Mouse (Mus musculus) urinary bladder, adult 2 months (tissue): Measurements from ENCODE around the gene Ddit4. TPM values are rescaled to one million over a fixed set of nuclear protein-coding genes. Genes with fewer than 3 reads are reported as not detected.

ENCODE experiments used
- DNase-seq: peaks from one replicate; pipeline ENCODE4 v3.0.0; 2022; ENCODE audit warnings: low spot score
- polyA plus RNA-seq: library from polyadenylated mRNA; depleted of rRNA; stranded (reverse); fragments of >200 nt; gene quantifications from 2 replicates; pipeline ENCODE4 v1.2.3, GENCODE M21; 2012

Gene Ddit4
- polyA plus RNA-seq, 1 experiment, result 30.7 TPM

- no peak for DNase-seq
These were observed 3.0 kb downstream of the Ddit4 start for GRCm38 (mm10) chr10:59948363-59949254.

DNA sequence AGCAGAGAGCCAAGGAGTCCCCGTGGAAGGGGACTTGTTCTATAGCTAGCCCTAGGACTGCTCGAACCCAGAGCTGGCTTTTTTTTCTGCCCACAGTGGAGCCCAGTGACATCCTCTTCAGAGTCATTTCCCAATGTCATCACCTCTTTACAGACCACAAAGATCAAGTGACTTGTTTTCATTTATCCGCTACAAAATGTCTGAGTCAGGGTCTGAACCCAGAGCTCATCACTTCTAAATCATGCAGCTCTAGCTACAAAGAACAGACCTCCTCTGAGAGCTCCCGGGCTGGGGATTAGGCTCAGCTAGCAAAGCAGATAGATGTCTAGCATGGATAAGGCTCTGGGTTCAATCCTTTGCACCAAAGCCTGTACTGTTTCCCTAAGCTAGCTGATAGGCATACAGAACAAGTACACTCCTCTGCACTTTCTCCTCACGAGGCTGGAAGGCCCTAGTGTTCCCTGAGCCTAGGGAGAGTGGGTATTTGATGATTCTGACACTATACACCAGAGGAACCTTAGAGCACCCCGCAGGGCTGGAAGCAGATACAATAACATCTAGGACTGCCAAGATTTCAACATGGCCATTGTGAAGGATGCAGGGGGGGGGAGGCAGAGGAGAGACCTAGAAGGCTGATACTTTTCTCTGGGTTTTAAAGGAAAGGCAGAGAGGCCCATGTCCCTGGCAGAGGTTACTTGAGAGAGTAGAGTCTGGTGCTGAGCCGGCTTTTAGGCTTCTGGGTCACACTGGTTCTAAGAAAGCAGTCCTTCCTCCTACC is 4.1 kb downstream of the Ddit4 start:
- DNase-seq, result no peak

DNA sequence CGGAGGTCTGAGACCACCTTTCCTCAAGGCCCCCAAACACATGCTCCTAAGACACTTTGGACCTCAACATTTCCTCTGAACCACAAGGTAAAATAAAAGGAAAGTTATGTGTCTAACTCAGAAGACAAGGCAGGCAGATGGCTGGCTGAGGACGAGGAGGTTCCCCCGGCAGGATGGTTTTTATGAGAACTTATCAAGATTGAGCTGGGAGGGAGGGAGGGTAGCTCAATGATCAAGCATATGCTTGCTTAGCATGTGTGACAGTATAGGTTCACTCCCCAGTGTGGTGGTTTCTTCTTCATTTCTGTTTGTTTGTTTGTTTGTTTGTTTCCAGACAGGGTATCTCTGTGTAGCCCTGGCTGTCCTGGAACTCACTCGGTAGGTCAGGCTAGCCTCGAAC is 5.3 kb downstream of the Ddit4 start:
- no peak for DNase-seq

DNA sequence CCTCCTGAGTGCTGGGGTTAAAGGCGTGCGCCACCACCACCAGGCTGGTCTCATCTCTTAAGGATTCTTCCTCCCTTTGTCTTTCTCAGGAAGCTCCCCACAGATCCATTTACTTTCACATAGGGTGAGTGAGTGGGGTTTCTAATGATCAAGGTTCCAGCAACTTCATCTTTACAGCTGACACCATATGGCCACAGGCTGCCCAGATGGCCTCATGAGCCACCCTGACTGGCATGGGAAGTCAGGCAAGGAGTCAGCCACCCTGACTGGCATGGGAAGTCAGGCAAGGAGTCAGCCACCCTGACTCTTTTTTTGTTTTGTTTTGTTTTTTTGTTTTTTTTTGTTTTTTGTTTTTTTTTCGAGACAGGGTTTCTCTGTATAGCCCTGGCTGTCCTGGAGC is 6.2 kb downstream of the Ddit4 start:
- no peak for DNase-seq

- DNase-seq, result no peak
These were observed 8.1 kb downstream of the Ddit4 start for GRCm38 (mm10) chr10:59943421-59943989.

DNA sequence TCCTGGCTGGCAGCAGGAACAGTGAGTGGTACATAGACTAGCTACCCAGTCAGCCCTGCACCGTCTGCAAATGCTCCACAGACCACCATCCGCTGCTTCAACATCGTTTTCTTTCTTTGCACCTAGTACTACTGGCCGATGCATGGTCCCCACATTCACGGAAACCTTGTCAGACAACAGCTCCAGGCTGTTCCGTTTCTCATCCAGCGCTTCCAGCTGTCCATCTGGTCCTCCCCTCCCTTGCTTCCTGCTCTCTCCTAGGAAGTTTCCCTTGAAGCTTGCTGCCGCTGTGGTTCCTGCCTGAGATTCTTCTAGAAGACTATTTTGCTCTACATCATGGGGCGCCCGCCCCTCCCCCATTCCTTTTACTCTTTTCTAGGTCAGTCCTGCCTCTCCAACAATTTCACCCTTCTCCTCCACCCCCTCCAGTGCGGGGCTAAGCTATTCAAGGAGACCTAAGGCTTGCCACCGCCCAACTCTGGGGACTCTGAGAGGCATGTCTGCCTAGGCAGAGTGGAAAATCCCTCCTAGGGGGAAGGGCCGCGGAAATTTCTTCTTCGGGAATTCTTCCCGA is 8.7 kb downstream of the Ddit4 start:
- DNase-seq, result no peak

GRCm38 (mm10) chr10:59942281-59942846 is 9.3 kb downstream of the Ddit4 start:
- DNase-seq, result no peak

- no peak for DNase-seq
These were observed 12.6 kb downstream of the Ddit4 start for GRCm38 (mm10) chr10:59939081-59939480.

- DNase-seq, result no peak
These were observed 13.0 kb downstream of the Ddit4 start for GRCm38 (mm10) chr10:59938662-59939061.

- DNase-seq, result no peak
These were observed 15.4 kb downstream of the Ddit4 start for GRCm38 (mm10) chr10:59936058-59936856.

DNA sequence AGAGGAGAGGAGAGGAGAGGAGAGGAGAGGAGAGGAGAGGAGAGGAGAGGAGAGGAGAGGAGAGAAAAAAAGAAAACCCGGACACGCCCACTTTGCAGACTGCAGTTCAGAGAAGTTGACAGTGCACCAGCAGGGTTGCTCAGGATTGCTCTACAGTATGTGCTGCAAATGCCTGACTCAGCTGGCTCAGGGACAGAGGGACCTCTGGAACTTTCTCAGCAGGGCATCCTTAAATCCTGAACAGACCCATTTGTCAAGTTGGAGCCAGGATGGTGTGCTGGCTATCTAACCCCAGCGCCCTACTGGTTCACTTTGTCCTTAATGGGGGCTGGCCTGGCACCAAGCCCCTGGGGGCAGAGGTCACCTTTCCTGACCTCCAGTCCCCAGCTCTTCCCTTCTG is 17.6 kb downstream of the Ddit4 start:
- no peak for DNase-seq

GRCm38 (mm10) chr10:59932521-59932920 is 19.1 kb downstream of the Ddit4 start:
- no peak for DNase-seq

DNA sequence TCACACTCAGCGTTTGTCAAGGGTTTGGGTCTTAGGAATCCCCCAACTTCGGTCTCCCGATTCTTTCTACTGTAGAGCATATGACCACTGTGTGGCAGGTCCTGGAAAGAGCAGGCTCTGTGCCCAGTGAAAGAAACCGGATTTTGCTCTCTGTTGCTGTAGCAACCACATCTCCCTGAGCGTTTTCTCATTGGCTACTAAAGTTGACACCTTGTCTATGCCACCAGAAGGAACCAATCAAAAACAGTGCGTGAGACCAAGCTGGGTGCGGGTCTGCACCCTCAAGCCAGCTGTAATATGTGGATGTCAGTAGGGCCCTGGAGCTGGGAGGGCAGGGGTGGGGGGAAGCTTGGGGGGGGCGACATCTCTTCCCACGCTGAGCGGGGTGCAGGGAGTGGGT is 20.6 kb downstream of the Ddit4 start:
- no peak for DNase-seq

GRCm38 (mm10) chr10:59929205-59929604 is 22.4 kb downstream of the Ddit4 start:
- DNase-seq, result no peak

DNA sequence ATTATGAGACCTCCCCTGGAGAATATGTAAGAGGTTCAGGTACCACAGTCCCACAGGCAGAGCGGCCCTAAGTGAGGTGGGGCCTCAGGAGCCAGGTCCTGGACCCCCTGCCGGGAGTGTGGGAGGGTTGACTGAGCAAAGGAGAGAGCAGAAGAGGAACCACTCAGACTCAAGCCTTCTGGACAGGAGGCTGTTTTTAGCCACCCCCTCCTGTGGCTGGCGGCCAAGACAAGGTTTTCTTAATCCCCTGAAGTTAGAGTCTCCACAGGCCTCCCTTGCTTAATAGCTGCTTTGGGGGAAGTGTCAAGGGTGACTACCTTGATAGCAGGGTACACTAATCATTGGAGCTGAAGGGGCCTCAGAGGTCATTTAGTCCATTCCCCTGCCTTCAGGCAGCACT is 27.3 kb downstream of the Ddit4 start:
- DNase-seq, result no peak

GRCm38 (mm10) chr10:59923493-59923892 is 28.1 kb downstream of the Ddit4 start:
- DNase-seq, result no peak

DNA sequence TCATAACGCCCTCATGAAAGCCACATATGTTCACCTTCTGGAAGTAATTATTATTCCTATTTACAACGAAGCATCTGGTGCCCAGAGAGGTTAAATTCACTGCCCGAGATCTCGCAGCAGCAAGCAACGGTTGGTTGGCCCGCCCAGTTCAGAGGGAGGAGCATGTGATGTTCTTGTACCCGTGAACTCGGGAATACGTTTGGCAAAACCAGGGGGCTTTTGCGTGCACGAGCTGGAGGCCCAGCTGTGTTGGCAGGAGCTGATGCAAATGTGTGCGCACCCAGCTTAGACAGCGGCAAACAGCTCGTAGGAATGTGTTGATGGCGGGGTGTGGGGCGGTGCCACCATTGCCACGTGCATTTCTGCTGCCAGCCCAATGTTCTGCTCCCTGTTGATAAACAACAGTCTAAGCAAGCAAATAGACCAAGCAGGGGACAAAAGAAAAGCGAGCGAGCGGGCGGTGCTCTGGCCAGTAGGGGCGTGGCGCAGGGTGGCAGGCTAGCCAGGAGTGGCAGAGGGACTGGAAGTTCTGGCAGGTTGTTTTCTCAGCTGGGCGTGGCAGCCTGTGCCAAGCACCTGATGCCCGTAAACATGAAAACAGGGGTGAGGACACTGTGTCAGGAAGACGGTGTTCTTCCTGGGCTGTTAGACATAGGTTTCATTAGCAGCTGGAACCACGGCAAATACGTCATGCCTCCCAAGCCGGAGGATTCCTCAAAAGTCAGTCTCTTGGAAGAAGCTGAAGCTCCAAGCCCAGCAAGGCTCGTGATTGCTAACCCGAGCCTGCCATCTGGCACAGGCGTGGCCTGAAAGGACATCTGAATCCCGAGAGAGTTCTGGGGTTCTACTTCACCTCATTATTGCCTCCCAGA is 30.6 kb downstream of the Ddit4 start:
- peak; percentile 68 for DNase-seq

GRCm38 (mm10) chr10:59920485-59920809 is 31.2 kb downstream of the Ddit4 start:
- no peak for DNase-seq

DNA sequence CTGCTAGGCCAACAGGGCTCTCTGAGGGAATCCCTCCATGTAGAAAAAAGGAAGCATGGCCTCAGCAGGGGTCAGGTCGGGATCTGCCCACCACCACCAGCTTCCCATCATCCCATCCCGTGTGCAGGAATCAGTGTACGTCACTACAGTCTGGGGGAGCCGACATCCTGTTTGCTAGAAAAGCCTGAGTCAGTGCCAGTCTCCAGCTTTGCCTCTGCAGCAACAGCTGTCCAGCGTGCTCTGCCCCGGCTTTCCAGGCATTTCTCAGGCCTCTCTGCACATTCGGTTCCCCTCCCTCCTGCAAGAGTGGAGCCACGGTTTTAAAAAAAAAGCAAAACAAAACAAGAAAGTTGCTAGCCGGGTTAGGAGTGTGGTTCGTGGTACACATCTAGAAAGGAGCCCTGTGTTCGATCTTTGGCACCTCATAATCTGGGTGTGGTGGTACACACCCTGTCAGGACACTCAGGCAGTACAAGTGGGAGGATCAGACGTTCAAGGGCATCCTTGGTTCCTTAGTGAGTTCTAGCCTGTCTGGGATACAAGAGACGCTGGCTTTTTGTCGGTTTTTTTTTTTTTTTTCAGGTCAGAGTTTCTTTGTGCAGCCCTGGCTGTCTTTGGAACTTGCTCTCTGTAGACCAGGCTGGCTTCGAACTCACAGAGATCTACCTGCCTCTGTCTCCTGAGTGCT is 32.0 kb downstream of the Ddit4 start:
- no peak for DNase-seq

GRCm38 (mm10) chr10:59918111-59918510 is 33.5 kb downstream of the Ddit4 start:
- DNase-seq, result no peak
